Mouse (Mus musculus) G1E (cell line): ENCODE results near the gene Rnf185.

Source experiments
- CTCF ChIP-seq: IDR thresholded peaks from 2 replicates; pipeline ENCODE4 v1.5.1; 2012; ENCODE audit warnings: low read depth, low read length, inconsistent platforms, mixed read lengths
- GATA1 ChIP-seq: IDR thresholded peaks from 2 replicates; pipeline ENCODE4 v1.6.1; 2012; ENCODE audit warnings: borderline replicate concordance, low read length, inconsistent platforms, mixed read lengths
- GATA2 ChIP-seq: IDR thresholded peaks from 2 replicates; pipeline ENCODE4 v1.6.1; 2012; ENCODE audit warnings: low read depth, low read length, inconsistent platforms, borderline replicate concordance
- POLR2AphosphoS5 ChIP-seq: IDR thresholded peaks from 2 replicates; pipeline ENCODE4 v1.6.1; 2012; ENCODE audit warnings: low read depth, low read length, inconsistent platforms; ENCODE audit not compliant: insufficient replicate concordance
- TAL1 ChIP-seq: conservative IDR thresholded peaks from 2 replicates; pipeline ENCODE4 v1.6.1; 2012; ENCODE audit warnings: low read depth, low read length, inconsistent platforms, mixed read lengths

DNA sequence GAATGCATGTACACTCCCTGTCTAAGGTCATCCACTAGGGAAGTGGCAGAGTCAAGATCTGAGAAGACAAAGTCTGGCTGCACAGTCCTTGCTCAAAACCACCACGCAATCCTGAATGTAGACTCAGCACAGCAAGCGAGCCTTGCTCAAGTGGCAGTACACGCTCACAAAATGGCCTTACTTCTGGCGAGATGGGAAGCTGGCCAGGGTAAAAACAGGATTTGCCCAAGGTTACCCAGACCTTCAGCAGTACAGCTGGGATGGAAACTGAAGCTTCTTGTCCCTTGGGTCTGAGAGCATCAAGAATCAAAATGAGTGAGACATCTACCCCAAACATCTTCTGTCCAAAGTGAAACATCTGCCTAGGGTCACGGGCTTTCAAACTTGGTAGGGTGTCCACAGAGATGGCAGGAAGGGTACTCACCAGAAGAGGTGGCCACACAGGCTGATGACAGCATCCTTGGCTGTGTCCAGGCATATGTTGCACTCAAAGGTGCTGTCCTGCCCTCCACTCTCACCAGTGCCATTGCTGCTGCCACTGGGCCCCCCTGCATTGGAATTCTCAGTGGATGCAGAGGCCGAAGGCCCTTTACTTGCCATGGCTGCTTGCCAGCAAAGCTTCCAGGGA is 20.1 kb downstream of the Rnf185 start:
- TF ChIP-seq CTCF (no peak), GATA1 (no peak), GATA2 (no peak), POLR2AphosphoS5 (no peak), TAL1 (no peak)
